Mouse (Mus musculus): ENCODE data around the gene Nmur2. TPM values are rescaled to one million over a fixed set of nuclear protein-coding genes. Genes with fewer than 3 reads are reported as not detected.
A peak's percentile ranks its signal among the peaks of the same experiment; 100 is the strongest.

Gene Nmur2
- not detected in 2 replicates for polyA plus RNA-seq (2015; fragmentation: Nextera tagmentation; extraction: Ambion mirVana)

- ATAC-seq (replicated peaks; ENCODE audit: extremely low read depth, insufficient read depth, low FRiP score), result 0 out of 2 replicates have a peak, but pooled peaks have one; percentile 14
- Histone ChIP-seq H3K27me3 (ENCODE audit: control insufficient read depth, insufficient read depth, low read length) (no peaks in the 10 kb centered on the region), H3K4me1 (ENCODE audit: control insufficient read depth, insufficient read depth, low read length) (no peaks in the 10 kb centered on the region), H3K9me3 (replicated peaks; ENCODE audit: control insufficient read depth, low read length) (no peaks in the 10 kb centered on the region), H3K27ac (ENCODE audit: low read length) (no peak within 1 kb of the TSS), H3K36me3 (ENCODE audit: control insufficient read depth, insufficient read depth) (no peaks in the 10 kb centered on the region), H3K4me2 (ENCODE audit: low read depth, low read length) (no peak within 1 kb of the TSS), H3K4me3 (ENCODE audit: low read length) (no peak within 1 kb of the TSS), H3K9ac (ENCODE audit: low read length) (no peak within 1 kb of the TSS)
- 4% methylated on average over 6 of the region's 6 CpGs for WGBS
Measured at GRCm38 (mm10) chr11:56040917-56041316, at the start of gene Nmur2. Nmur2 (minus strand) TSS chr11:56041010.

GRCm38 (mm10) chr11:56089127-56089689, 48.4 kb upstream of the Nmur2 start:
- no peaks in the 10 kb centered on the region for H3K9me3 ChIP-seq (replicated peaks; ENCODE audit: control insufficient read depth, low read length)
- H3K36me3 ChIP-seq (ENCODE audit: control insufficient read depth, insufficient read depth), result no peaks in the 10 kb centered on the region
- no peaks in the 10 kb centered on the region for H3K4me1 ChIP-seq (ENCODE audit: control insufficient read depth, insufficient read depth, low read length)
- no peak overlapping the region for H3K4me2 ChIP-seq (ENCODE audit: low read depth, low read length)
- H3K9ac ChIP-seq (ENCODE audit: low read length), result no peak overlapping the region
- H3K27ac ChIP-seq (ENCODE audit: low read length), result no peak overlapping the region
- WGBS, result 89% methylated on average over 11 of the region's 11 CpGs
- H3K27me3 ChIP-seq (ENCODE audit: control insufficient read depth, insufficient read depth, low read length), result no peaks in the 10 kb centered on the region
- H3K4me3 ChIP-seq (ENCODE audit: low read length), result no peak overlapping the region
- ATAC-seq (replicated peaks; ENCODE audit: extremely low read depth, insufficient read depth, low FRiP score), result no peak

GRCm38 (mm10) chr11:56072131-56072530, 31.3 kb upstream of the Nmur2 start:
- WGBS, result 79% methylated on average over 7 of the region's 7 CpGs
- H3K27ac ChIP-seq (ENCODE audit: low read length), result no peak overlapping the region
- ATAC-seq (replicated peaks; ENCODE audit: extremely low read depth, insufficient read depth, low FRiP score), result no peak

GRCm38 (mm10) chr11:56069658-56070057, 28.8 kb upstream of the Nmur2 start:
- no peak overlapping the region for H3K4me2 ChIP-seq (ENCODE audit: low read depth, low read length)
- H3K4me3 ChIP-seq (ENCODE audit: low read length), result no peak overlapping the region
- 85% methylated on average over 2 of the region's 2 CpGs for WGBS

More at GRCm38 (mm10) chr11:56072131-56072530, 31.3 kb upstream of the Nmur2 start:
- H3K9me3 ChIP-seq (replicated peaks; ENCODE audit: control insufficient read depth, low read length), result no peaks in the 10 kb centered on the region
- no peak overlapping the region for H3K4me3 ChIP-seq (ENCODE audit: low read length)
- H3K4me1 ChIP-seq (ENCODE audit: control insufficient read depth, insufficient read depth, low read length), result no peaks in the 10 kb centered on the region
- H3K4me2 ChIP-seq (ENCODE audit: low read depth, low read length), result no peak overlapping the region
- H3K9ac ChIP-seq (ENCODE audit: low read length), result no peak overlapping the region
- no peaks in the 10 kb centered on the region for H3K36me3 ChIP-seq (ENCODE audit: control insufficient read depth, insufficient read depth)
- H3K27me3 ChIP-seq (ENCODE audit: control insufficient read depth, insufficient read depth, low read length), result no peaks in the 10 kb centered on the region

GRCm38 (mm10) chr11:56065147-56065546, 24.3 kb upstream of the Nmur2 start:
- no peaks in the 10 kb centered on the region for H3K9me3 ChIP-seq (replicated peaks; ENCODE audit: control insufficient read depth, low read length)
- H3K9ac ChIP-seq (ENCODE audit: low read length), result no peak overlapping the region
- H3K4me3 ChIP-seq (ENCODE audit: low read length), result no peak overlapping the region
- no peak overlapping the region for H3K4me2 ChIP-seq (ENCODE audit: low read depth, low read length)
- H3K36me3 ChIP-seq (ENCODE audit: control insufficient read depth, insufficient read depth), result no peaks in the 10 kb centered on the region
- no peaks in the 10 kb centered on the region for H3K27me3 ChIP-seq (ENCODE audit: control insufficient read depth, insufficient read depth, low read length)
- no peak overlapping the region for H3K27ac ChIP-seq (ENCODE audit: low read length)
- WGBS, result 65% methylated on average over 2 of the region's 2 CpGs
- no peak for ATAC-seq (replicated peaks; ENCODE audit: extremely low read depth, insufficient read depth, low FRiP score)
- H3K4me1 ChIP-seq (ENCODE audit: control insufficient read depth, insufficient read depth, low read length), result no peaks in the 10 kb centered on the region

More at GRCm38 (mm10) chr11:56069658-56070057, 28.8 kb upstream of the Nmur2 start:
- no peak overlapping the region for H3K27ac ChIP-seq (ENCODE audit: low read length)
- H3K4me1 ChIP-seq (ENCODE audit: control insufficient read depth, insufficient read depth, low read length), result no peaks in the 10 kb centered on the region
- ATAC-seq (replicated peaks; ENCODE audit: extremely low read depth, insufficient read depth, low FRiP score), result no peak
- no peaks in the 10 kb centered on the region for H3K36me3 ChIP-seq (ENCODE audit: control insufficient read depth, insufficient read depth)
- H3K9me3 ChIP-seq (replicated peaks; ENCODE audit: control insufficient read depth, low read length), result no peaks in the 10 kb centered on the region
- no peaks in the 10 kb centered on the region for H3K27me3 ChIP-seq (ENCODE audit: control insufficient read depth, insufficient read depth, low read length)
- H3K9ac ChIP-seq (ENCODE audit: low read length), result no peak overlapping the region

- no peak for ATAC-seq (replicated peaks; ENCODE audit: extremely low read depth, insufficient read depth, low FRiP score)
- no peaks in the 10 kb centered on the region for H3K27me3 ChIP-seq (ENCODE audit: control insufficient read depth, insufficient read depth, low read length)
- H3K4me3 ChIP-seq (ENCODE audit: low read length), result no peak overlapping the region
- H3K9me3 ChIP-seq (replicated peaks; ENCODE audit: control insufficient read depth, low read length), result no peaks in the 10 kb centered on the region
- 54% methylated on average over 4 of the region's 4 CpGs for whole genome bisulfite sequencing
- H3K4me1 ChIP-seq (ENCODE audit: control insufficient read depth, insufficient read depth, low read length), result no peaks in the 10 kb centered on the region
- no peak overlapping the region for H3K4me2 ChIP-seq (ENCODE audit: low read depth, low read length)
- H3K9ac ChIP-seq (ENCODE audit: low read length), result no peak overlapping the region
- H3K27ac ChIP-seq (ENCODE audit: low read length), result no peak overlapping the region
- H3K36me3 ChIP-seq (ENCODE audit: control insufficient read depth, insufficient read depth), result no peaks in the 10 kb centered on the region
Measured at GRCm38 (mm10) chr11:56064575-56064974, 23.8 kb upstream of the Nmur2 start.

GRCm38 (mm10) chr11:56059236-56059635, 18.4 kb upstream of the Nmur2 start:
- no peaks in the 10 kb centered on the region for H3K36me3 ChIP-seq (ENCODE audit: control insufficient read depth, insufficient read depth)
- no peak for ATAC-seq (replicated peaks; ENCODE audit: extremely low read depth, insufficient read depth, low FRiP score)
- no peak overlapping the region for H3K4me3 ChIP-seq (ENCODE audit: low read length)
- no peaks in the 10 kb centered on the region for H3K9me3 ChIP-seq (replicated peaks; ENCODE audit: control insufficient read depth, low read length)
- WGBS, result 67% methylated on average over 3 of the region's 3 CpGs
- H3K27ac ChIP-seq (ENCODE audit: low read length), result no peak overlapping the region
- no peak overlapping the region for H3K4me2 ChIP-seq (ENCODE audit: low read depth, low read length)
- no peak overlapping the region for H3K9ac ChIP-seq (ENCODE audit: low read length)
- H3K4me1 ChIP-seq (ENCODE audit: control insufficient read depth, insufficient read depth, low read length), result no peaks in the 10 kb centered on the region
- H3K27me3 ChIP-seq (ENCODE audit: control insufficient read depth, insufficient read depth, low read length), result no peaks in the 10 kb centered on the region

GRCm38 (mm10) chr11:56054439-56054838, 13.6 kb upstream of the Nmur2 start:
- Histone ChIP-seq H3K4me3 (ENCODE audit: low read length) (no peak overlapping the region), H3K9ac (ENCODE audit: low read length) (no peak overlapping the region), H3K4me1 (ENCODE audit: control insufficient read depth, insufficient read depth, low read length) (no peaks in the 10 kb centered on the region), H3K27ac (ENCODE audit: low read length) (no peak overlapping the region), H3K27me3 (ENCODE audit: control insufficient read depth, insufficient read depth, low read length) (no peaks in the 10 kb centered on the region), H3K4me2 (ENCODE audit: low read depth, low read length) (no peak overlapping the region), H3K9me3 (replicated peaks; ENCODE audit: control insufficient read depth, low read length) (no peaks in the 10 kb centered on the region), H3K36me3 (ENCODE audit: control insufficient read depth, insufficient read depth) (no peaks in the 10 kb centered on the region)
- ATAC-seq (replicated peaks; ENCODE audit: extremely low read depth, insufficient read depth, low FRiP score), result no peak
- 70% methylated on average over 7 of the region's 7 CpGs for WGBS

- Histone ChIP-seq H3K4me1 (ENCODE audit: control insufficient read depth, insufficient read depth, low read length) (no peaks in the 10 kb centered on the region), H3K27me3 (ENCODE audit: control insufficient read depth, insufficient read depth, low read length) (no peaks in the 10 kb centered on the region), H3K4me2 (ENCODE audit: low read depth, low read length) (no peak overlapping the region), H3K9ac (ENCODE audit: low read length) (no peak overlapping the region), H3K36me3 (ENCODE audit: control insufficient read depth, insufficient read depth) (no peaks in the 10 kb centered on the region), H3K27ac (ENCODE audit: low read length) (no peak overlapping the region), H3K4me3 (ENCODE audit: low read length) (no peak overlapping the region), H3K9me3 (replicated peaks; ENCODE audit: control insufficient read depth, low read length) (no peaks in the 10 kb centered on the region)
- no peak for ATAC-seq (replicated peaks; ENCODE audit: extremely low read depth, insufficient read depth, low FRiP score)
- 55% methylated on average over 10 of the region's 10 CpGs for WGBS
Measured at GRCm38 (mm10) chr11:56026854-56027253, 14.0 kb downstream of the Nmur2 start.

All from heart, embryonic 16.5 days (tissue).